Mouse (Mus musculus): Measurements from ENCODE around the gene Tmem80.

GRCm38 (mm10) chr7:141278766-141279590 lies 48.6 kb upstream of the Tmem80 start, which contains the start of gene Sct:
- TF ChIP-seq GATA1 (IDR thresholded peaks at IDR 0.05; ENCODE audit: low read length) (no peak), TAL1 (IDR thresholded peaks at IDR 0.05; ENCODE audit: low read length) (no peak)
